Mouse (Mus musculus) heart, adult 2 months (tissue): ENCODE data around the gene Ttyh3.

Experiments used
- CTCF ChIP-seq: fragments of 200-600 bp; IDR thresholded peaks from 2 replicates; pipeline ENCODE4 v1.8.1; 2022; ENCODE audit warnings: antibody characterized with exemption, mild to moderate bottlenecking, moderate library complexity
- EP300 ChIP-seq: fragments of 200-500 bp; IDR thresholded peaks from 2 replicates; pipeline ENCODE4 v1.6.1; 2011; ENCODE audit warnings: low read depth, low read length, control low read depth; ENCODE audit not compliant: insufficient read depth
- POLR2A ChIP-seq: fragments of 200-500 bp; IDR thresholded peaks from 2 replicates; pipeline ENCODE4 v1.6.1; 2011; ENCODE audit warnings: mild to moderate bottlenecking, low read depth, low read length, control low read depth; ENCODE audit not compliant: insufficient read depth

GRCm38 (mm10) chr5:140615321-140616109, 33.3 kb downstream of the Ttyh3 start:
- TF ChIP-seq EP300: no peak
- TF ChIP-seq POLR2A: no peak
- TF ChIP-seq CTCF: no peak
